Mouse (Mus musculus): ENCODE data around the gene Chd5. TPM values are rescaled to one million over a fixed set of nuclear protein-coding genes. Genes with fewer than 3 reads are reported as not detected.

Chd5 gene
- total RNA-seq, 2 experiments from 2014 or later, result 160 to 177 TPM

DNA sequence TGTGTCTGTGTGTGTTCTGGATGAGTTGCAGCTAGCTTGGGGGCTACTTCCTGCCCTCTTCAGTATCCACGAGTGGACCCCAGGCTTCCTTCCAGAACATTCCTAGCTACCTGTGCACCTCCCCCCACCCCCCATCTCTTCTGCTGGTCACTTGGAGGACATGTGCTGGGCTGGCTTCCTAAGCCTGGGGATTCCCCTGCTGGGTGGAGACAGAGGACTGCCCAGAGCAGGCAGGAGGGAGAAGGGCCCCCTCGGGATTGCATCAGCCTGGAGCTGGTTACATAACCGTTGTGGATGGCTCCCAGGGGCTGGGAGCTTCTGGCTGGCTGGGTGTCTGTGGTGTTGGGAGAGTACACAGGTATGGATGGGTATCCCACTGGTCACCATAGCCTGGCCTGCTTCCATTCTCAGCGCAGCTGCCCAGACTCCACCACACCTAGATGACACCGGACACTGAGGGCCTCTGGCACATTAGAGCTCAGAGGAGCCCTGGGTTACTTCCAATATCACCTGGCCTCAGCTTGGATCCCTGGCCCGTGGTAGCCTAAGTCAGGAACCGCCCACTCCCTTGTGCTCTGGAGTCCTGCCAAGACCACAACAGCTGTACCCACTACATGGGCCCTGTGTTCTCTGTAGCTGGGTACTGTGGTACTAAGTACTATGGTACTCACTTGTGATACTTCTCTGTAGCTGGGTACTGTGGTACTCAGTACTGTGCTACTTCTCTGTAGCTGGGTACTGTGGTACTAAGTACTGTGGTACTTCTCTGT is 6.9 kb downstream of the Chd5 start:
- DNase-seq (ENCODE audit: low spot score in 2 of 2), result peak in 1 of 2 experiments; percentile 63

DNA sequence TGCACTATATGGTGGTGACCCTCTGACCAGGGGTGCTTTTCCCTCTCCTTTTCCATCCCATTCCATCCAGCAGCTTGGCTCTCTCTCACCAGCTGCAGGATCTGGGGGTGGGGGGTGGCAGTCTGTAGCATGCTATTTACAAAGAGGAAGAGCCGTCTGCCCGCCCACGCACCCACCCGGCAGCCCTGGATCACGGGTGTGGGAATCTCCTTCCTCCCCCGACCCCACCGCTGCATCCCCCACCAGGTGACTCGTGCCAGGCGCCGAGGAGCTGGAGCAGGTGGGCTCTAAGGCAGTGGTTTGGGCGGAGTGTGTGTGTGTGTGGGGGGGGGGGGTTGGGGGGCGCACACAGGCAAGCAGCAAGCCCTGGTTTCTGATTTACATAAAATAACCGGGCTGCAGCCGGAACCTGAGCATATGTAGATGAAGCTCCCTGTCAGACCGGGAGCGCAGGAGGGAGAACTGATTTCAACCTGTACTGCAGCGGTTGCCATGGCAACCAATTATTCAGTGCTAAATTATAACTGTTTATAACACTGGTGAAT is 11.5 kb downstream of the Chd5 start:
- peak; percentile 86 to 94 for DNase-seq (ENCODE audit: low spot score in 2 of 2)
- intact Hi-C loops (cut with DNase I), result no loop called here

More for the DNA sequence above, 6.9 kb downstream of the Chd5 start:
- intact Hi-C loops (cut with DNase I), result no loop called here

DNA sequence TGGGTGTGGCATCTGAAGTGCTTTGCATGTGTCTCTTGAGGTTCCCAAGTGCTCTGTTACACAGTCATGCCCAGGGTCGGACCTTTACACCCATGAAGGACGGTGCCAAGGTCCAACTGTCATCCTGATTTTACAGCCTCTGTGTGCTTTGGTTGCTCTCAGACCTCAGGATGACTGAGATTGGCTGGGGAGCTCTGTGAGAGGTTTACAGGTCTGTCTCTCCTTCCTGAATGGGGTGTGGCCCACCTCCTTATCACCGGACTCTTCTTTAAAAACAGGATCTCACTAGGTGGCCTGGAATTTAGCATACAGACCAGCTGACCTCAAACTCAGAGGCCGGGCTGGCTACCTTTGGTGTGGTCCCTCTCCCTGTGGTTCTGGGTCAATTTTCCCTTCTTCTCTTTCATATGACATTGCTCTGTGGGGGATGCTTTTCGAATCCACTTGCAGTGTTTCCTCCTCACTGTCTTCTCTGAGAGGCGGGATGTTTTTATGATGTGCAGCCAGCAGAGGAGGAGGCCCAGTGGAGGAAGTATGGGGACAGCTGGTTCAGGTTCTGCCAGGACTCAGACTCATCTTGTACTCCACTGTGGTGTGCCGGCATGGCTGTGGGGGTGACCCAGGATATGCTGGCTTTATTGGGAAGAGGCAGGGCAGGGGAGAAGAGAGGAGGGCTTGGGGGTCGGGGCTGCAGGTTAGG is 12.4 kb downstream of the Chd5 start:
- DNase-seq (ENCODE audit: low spot score in 2 of 2), result no peak
- intact Hi-C loops (cut with DNase I), result no loop called here

DNA sequence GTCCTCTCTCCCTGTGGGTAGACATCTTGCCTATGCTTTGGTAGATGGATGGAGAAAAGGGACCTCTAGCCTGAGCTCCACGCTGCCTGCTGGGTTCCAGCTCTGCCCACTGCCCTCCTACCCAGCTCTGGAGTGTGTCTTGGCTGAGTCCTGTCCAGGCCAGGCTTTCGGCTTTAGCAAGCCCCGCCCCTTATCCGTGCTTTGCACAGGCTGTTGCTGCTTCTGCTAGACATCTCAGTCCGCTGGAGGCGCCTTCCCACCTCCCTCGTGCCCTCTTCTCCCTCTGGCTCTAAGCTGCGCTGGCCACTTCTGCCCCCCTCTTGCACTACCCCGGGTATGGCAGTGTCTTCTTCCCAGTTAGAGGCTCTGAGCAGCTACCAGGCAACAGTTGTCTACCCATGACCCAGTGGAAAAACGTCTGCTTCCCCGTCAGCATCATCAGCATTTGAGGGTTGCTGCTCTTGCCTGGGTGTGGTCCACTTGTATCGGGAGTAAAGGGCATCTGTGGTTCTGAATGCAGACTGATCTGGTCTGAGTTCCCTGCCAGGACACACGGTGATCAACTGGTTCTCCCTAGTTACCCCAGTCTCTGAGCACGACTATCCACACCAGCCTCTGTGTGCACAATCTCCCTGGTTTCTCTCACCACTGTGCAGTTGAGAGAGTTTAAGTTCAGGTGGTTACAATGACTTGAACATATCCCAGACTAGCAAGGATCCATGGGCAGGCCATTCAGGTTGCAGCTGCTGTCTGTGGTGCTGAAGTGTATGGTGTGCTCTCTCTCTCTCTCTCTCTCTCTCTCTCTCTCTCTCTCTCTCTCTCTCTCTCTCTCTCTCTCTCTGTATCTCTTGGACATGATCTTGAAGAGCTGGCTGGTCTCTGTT is 13.2 kb downstream of the Chd5 start:
- no peak for DNase-seq (ENCODE audit: low spot score in 2 of 2)
- intact Hi-C loops (cut with DNase I), result no loop called here

DNA sequence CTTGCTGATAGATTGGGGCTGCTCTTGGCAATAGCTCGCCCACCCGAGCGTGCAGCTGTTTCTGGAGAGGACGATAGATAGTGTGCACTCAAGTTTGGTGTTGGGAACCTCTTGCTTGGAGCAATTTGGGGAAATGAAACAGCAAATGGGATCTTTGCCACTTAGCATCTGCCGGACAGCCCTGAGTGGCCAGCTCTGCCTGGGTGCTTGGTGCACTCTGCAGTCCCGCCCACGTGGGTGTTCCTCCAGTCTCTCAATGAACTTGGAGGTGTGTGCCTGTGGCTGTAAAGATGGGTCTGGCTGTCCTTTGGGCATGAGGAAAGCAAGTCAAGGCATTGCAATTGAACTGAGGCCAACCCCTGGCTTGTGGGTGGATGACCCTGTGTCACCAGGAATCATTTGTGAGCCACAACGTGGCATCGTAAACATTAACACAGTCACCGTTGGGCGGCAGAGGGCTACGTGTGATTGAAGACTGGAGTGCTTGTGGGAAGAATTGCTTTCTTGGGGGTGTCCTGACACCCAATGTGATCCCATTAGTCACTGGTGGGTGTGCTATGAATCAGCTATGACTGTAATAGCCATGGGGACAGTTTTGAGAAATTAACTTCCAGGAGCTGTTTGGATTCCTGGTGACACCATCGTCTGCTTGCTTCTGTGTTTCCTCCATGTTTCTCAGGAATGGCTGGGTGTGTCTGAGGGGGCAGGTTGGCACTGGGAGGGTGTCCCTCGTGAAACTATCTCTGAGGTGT is 15.6 kb downstream of the Chd5 start:
- intact Hi-C loops (cut with DNase I), result no loop called here
- DNase-seq (ENCODE audit: low spot score in 2 of 2), result no peak

DNA sequence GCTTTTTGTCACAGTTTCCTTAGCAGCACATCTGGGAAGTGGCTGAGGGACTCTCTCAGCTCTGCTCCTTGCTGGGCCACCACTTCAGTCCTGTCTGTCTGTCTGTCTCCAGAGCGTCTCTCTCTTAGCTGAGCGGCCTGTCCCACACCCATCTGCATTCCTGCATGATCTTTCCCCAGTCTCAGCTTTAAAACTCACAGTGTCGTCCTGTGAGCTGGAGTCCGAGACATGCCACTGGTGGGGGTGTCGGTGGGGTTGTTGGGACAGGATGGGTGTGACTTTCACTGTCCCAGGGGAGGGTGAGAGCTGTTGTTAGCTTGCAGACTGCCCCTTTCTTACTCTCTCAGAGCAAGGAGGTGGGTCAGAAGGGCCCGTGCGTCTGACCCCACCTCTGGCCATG is 17.2 kb downstream of the Chd5 start:
- intact Hi-C loops (cut with DNase I), result no loop called here
- DNase-seq (ENCODE audit: low spot score in 2 of 2), result no peak

DNA sequence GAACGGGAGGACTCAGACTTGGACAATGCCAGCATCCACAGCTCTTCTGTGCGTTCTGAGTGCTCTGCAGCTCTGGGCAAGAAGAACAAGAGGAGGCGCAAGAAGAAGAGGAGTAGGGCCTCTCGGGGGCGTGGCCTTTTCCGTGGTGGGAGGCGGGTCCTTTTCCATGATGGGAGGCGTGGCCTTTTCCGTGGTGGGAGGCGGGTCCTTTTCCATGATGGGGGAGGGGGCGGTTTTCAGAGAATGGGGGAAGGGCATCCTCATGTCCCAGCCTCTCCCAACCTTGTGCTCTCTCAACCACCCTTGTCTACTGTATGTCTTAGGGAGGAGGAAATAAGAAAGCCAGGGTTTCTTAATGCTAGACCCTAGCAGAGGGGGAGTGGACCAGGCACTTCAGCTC is 21.2 kb downstream of the Chd5 start:
- intact Hi-C loops (cut with DNase I), result no loop called here
- no peak for DNase-seq (ENCODE audit: low spot score in 2 of 2)

DNA sequence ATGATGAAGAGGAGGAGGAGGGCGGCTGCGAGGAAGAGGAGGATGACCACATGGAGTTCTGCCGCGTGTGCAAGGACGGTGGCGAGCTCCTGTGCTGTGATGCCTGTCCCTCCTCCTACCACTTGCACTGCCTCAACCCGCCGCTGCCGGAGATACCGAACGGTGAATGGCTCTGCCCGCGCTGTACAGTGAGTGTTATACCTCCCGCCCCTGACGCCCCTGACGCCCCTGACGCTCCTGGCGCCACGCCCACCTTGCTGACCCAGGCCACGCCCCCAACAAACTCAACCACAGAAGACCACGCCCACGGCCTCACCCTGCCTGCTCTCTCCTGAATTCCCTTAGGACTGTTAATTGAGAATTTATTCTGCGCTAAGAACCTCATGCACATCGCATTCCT is 22.4 kb downstream of the Chd5 start:
- no peak for DNase-seq (ENCODE audit: low spot score in 2 of 2)
- intact Hi-C loops (cut with DNase I), result no loop called here

DNA sequence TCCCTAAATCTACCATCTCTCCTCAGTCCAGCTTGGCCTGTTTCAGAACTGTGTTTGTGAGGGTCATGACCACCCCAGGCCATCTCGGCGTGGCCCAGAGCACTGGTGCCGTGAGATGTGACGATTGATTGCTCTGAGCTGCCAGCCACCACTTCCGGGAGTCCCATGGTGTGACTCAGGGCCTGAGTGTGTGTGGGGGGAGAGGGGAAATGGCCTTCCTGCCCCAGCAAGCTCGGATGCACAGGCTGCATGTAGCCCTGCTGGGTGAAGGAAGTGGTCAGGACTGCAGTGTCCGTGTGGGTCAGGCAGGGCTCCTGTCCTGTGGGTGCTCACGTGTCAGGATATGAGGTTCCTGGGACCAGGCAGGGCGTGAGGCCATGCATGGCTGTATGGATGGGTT is 23.7 kb downstream of the Chd5 start:
- intact Hi-C loops (cut with DNase I), result no loop called here
- DNase-seq (ENCODE audit: low spot score in 2 of 2), result no peak

DNA sequence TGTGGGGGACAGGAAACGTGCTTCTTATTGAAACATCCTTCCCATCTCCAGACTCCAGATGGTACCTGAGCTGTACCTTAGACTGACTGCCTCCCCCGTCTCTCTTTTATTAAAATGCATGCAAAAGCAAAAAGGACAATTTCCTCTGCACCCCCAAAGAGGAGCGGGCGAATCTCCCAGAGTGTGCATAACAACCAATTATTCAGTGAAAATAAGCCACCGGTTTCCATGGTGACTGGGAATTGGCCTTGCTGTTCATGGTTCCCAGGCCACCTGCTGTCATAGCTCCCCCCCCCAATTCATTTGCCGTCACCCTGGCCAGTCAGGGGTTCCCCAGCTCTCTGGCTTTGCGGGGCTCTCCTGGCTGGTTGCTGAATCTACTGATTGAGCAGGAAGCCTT is 26.8 kb downstream of the Chd5 start:
- DNase-seq (ENCODE audit: low spot score in 2 of 2), result no peak
- intact Hi-C loops (cut with DNase I), result no loop called here

DNA sequence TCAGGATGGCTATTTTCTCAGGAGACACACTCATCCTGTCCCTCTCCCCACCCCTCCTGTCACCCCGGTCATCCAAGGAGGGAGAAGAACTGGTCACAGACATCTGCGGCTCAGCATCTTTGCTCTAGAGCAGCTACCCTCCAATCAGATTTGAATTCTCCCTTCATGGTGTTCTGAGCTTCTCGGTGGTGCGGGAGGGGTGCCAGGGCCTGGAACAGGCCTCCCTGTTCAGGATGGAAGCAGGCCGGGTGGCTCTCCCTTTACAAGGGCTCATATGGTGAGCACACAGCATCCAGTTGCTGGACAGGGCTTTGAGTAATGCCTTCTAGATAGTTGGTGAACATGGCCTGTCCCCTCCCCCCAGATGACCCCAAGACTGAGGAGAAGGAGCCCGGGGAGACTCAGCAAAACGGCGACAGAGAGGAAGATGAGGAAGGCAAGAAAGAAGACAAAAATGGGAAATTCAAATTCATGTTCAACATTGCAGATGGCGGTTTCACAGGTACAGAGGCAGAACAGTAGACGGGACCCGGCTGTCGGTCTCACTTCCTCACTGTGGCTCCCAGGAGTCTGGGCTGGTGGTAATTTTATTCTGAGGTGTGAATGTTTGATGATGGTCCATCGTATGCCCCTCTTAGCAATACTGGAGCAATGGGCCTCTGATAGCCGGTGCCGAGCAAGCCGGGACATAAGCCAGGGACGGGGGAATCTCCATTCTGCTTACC is 44.2 kb downstream of the Chd5 start:
- no peak for DNase-seq (ENCODE audit: low spot score in 2 of 2)
- intact Hi-C loops (cut with DNase I), result no loop called here

DNA sequence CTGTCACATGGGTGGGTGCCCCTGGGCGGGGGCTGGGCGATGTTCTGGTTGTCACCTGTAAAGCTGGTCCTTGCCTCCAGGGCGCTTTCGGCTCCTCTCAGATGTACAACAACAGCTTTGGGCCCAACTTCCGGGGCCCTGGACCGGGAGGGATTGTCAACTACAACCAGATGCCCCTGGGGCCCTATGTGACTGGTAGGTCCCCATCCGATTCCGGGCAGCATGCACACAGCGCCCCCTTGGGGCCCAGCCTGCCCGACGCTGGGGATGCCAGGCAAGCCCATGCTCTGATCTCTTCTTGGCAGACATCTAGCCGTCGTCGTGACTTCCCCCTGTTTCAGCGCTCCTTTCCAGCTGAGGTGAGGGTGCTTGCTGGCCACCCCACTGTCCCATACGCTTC is 47.2 kb downstream of the Chd5 start:
- intact Hi-C loops (cut with DNase I), result no loop called here
- peak; percentile 46 to 63 for DNase-seq (ENCODE audit: low spot score in 2 of 2)

DNA sequence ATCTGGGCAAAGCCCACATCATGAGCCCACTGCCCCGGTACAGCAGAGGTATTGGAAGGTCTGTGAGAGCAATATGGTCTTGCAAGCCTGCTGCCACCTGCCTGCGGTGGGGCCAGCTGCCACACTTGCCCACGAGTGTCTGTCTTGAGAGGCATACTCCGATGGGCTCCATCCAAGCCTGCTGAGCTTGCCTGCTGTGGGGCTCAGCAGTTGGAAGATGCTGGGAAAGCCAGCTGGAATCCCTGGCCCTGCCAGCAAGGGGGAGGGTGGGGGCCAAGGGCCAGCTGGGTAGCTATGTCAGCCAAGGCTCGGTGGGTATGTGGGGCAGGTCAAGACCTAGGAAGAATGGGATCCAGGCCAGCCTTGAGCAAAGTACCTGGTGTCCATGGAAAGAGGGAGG is 53.7 kb downstream of the Chd5 start:
- intact Hi-C loops (cut with DNase I), result no loop called here
- DNase-seq (ENCODE audit: low spot score in 2 of 2), result peak; percentile 56 to 64

DNA sequence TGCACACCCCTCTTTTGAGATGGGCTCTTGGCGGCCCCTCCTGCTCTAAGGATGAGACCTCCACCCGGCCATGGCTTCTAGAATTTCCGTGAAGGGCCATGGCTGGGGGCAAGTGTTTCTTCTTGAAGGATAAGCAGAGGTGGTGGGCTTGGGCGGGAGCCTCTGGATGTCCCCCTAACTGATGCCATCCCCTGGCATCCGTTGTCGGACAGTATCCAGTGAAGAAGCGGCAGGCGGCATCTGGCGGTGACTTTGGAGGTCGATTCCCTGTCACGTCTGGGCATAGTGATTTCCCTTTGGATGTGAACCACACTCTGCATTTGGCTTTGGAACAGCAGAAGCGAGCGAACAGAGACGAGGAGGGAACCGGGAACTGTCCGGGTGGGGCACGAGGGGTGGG is 54.2 kb downstream of the Chd5 start:
- intact Hi-C loops (cut with DNase I), result no loop called here
- DNase-seq (ENCODE audit: low spot score in 2 of 2), result no peak

DNA sequence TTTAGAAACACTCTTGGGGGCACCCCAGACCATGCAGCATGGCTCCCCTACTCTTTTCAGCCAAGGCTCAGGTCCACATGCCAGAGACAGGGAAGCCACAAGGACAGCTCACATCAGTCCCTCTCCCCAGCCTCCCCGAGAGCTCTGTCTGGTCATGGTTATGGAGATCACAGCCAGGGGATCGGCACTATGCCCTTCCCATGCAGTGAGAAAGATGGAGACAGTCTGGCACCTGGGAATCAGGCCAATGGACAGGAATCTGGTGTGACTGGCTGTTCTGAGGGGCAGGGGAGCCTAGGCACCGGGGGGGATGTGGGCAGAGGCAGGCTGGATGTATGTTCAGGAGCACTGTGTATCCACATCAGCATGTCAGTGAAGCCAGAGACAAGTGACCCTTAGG is 60.5 kb downstream of the Chd5 start:
- DNase-seq (ENCODE audit: low spot score in 2 of 2), result no peak
- intact Hi-C loops (cut with DNase I), result no loop called here

DNA sequence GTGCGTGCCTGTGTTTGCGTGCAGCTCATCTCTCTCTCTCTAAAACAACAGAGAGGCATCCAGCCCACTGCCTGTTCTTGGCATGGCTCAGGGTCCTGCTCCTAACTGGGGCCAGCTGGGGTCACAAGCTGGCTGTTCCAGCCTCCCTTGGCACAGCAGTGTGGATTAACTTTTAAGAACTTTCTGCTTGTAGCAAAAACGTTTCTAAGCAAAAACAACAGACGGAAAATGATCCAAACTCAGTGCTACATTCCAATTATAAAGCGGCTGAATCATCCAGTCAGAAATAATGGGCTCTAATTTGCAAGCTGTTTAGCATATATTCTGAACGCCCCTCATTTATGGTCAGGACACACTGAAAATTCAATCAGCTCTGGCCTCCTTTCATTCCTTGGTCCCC is 66.7 kb downstream of the Chd5 start:
- peak; percentile 37 to 66 for DNase-seq (ENCODE audit: low spot score in 2 of 2)
- intact Hi-C loops (cut with DNase I), result no loop called here

DNA sequence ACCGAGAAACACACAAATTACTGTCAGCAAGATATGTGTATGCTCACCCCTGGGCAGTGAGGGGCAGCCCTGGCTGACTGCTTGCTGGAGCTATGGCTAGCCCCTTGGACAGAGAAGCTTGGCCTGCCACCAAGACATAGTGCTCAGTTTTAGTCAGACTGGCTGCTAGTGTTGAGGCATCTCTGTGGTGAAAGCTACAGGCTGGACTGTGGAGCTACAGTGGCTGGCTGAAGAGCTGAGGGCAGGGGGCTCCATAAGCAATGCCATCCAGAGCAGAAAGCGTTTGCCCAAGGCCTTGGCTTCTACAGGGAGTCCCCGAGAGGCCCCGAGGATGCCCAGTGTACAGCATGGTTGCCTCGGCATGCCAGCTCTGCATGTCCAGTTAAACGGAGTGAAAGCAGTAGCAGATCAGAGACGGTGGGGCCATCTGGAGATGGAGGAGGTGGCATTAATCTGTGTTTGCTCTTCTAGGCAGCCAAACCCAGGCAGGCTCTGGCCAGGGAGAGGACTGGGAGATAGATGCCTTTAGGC is 67.3 kb downstream of the Chd5 start:
- DNase-seq (ENCODE audit: low spot score in 2 of 2), result no peak

DNA sequence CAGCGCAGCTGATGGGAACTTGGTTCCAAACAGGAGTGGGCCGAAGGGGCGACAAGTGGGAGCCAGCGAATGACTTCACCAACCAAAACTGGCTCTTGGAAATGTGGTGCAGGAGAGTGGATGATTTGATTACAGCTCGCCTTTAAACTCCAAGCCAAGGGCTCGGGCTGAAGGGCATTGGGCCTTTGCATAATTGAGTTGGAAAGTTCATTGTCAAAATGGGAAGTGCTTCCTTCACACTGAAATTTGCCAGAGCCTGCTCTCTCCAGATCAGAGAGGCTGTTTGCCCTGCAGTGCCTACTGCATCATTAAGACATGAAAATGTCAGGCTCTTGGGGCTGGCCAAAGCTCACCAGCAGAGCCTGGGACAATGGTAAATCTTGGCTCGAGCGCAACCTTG is 68.1 kb downstream of the Chd5 start:
- DNase-seq (ENCODE audit: low spot score in 2 of 2), result no peak
- intact Hi-C loops (cut with DNase I), result no loop called here

More for the DNA sequence above, 67.3 kb downstream of the Chd5 start:
- intact Hi-C loops (cut with DNase I), result no loop called here
